Mouse (Mus musculus) limb, embryonic 12.5 days (tissue): Measurements from ENCODE around the gene Olfr373. TPM values are rescaled to one million over a fixed set of nuclear protein-coding genes. Genes with fewer than 3 reads are reported as not detected.

Experiments used
- ATAC-seq: fragments of 200-750 bp; cut with Nextera tagmentation; 2 replicates; pipeline ENCODE4 v1.8.0; 2017; ENCODE audit warnings: low read depth, moderate TSS enrichment; ENCODE audit not compliant: insufficient number of reproducible peaks, insufficient read depth, low FRiP score, low TSS enrichment
- H3K27ac ChIP-seq: fragments of 300-500 bp; sonication (generic); 2 replicates; pipeline ENCODE4 v1.5.1; 2016; ENCODE audit warnings: mild to moderate bottlenecking, moderate library complexity
- H3K27me3 ChIP-seq: fragments of 300-500 bp; sonication (generic); 2 replicates; pipeline ENCODE4 v1.6.1; 2016; ENCODE audit warnings: mild to moderate bottlenecking, moderate library complexity
- H3K36me3 ChIP-seq: fragments of 300-500 bp; sonication (generic); 2 replicates; pipeline ENCODE4 v1.6.1; 2016; ENCODE audit warnings: mild to moderate bottlenecking, moderate library complexity
- H3K4me1 ChIP-seq: fragments of 300-500 bp; sonication (generic); replicated peaks from 2 replicates; pipeline ENCODE4 v1.6.1; 2016
- H3K4me2 ChIP-seq: fragments of 300-500 bp; sonication (generic); 2 replicates; pipeline ENCODE4 v1.6.1; 2016; ENCODE audit warnings: mild to moderate bottlenecking, moderate library complexity
- H3K4me3 ChIP-seq: fragments of 300-500 bp; sonication (generic); replicated peaks from 2 replicates; pipeline ENCODE4 v1.5.1; 2016; ENCODE audit warnings: mild to moderate bottlenecking
- H3K9ac ChIP-seq: fragments of 300-500 bp; sonication (generic); replicated peaks from 2 replicates; pipeline ENCODE4 v1.6.1; 2016; ENCODE audit warnings: mild to moderate bottlenecking, moderate library complexity
- H3K9me3 ChIP-seq: fragments of 300-500 bp; sonication (generic); 2 replicates; pipeline ENCODE4 v1.6.1; 2016; ENCODE audit warnings: mild to moderate bottlenecking, moderate library complexity
- WGBS: fragments of 180-500 bp; shearing (Covaris S2); methylation state at CpG from one replicate; pipeline ENCODE4 v1.1.7; 2016; 5-methylcytosine and 5-hydroxymethylcytosine counted together
- polyA plus RNA-seq: library from polyadenylated mRNA; unstranded; fragments of >200 nt; fragmentation: Nextera tagmentation; extraction: Ambion mirVana; gene quantifications from 2 replicates; pipeline ENCODE4 v1.2.1, GENCODE M21; 2016

Olfr373 gene
- polyA plus RNA-seq, 1 experiment from 2014 or later = not detected

DNA sequence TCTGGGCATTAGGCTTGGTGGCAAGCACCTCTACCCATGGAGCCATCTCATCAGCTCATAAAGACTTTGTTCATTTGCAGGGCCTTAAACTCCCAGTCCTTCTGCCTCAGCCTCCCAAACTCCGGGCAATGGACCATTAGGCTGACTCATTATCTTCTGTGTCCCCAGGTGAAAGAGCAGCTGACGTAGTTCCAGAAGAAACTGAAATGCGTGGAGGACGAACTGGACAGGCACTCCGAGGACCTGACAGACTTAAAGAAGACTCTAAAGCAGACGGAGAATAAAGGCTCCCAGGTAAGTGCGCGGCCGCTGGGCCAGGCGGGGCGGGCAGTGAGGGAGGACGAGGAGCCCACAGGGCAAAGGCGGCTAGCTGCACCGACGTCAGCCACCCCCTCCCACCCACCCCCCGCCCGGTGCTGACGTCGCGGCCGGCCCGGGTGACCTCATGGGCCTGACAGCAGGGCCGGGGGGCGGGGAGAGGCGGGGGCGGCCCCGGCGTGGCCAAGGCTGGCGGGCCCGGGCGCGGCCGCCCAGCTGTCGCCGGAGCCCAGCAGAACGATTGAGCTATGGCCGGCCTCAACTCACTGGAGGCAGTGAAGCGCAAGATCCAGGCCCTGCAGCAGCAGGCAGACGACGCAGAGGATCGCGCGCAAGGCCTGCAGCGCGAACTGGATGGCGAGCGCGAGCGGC, 51.9 kb downstream of the Olfr373 start, which contains the start of gene Tpm4:
Gene Tpm4, plus strand, starts transcription at position 220 of the 690 bp plus-strand sequence.
- H3K36me3 ChIP-seq = peaks cover 21% of the 10 kb centered on the region
- peak; percentile 65 for ATAC-seq
- no peaks in the 10 kb centered on the region for H3K9me3 ChIP-seq
- H3K9ac ChIP-seq = peak within 1 kb of the TSS; percentile 97
- peak within 1 kb of the TSS; percentile 79 for H3K4me2 ChIP-seq
- no peaks in the 10 kb centered on the region for H3K27me3 ChIP-seq
- H3K27ac ChIP-seq = peak within 1 kb of the TSS; percentile 100
- under 1% methylated on average over 45 of the region's 49 CpGs for WGBS
- peaks cover 17% of the 10 kb centered on the region for H3K4me1 ChIP-seq
- H3K4me3 ChIP-seq = peak within 1 kb of the TSS; percentile 82

DNA sequence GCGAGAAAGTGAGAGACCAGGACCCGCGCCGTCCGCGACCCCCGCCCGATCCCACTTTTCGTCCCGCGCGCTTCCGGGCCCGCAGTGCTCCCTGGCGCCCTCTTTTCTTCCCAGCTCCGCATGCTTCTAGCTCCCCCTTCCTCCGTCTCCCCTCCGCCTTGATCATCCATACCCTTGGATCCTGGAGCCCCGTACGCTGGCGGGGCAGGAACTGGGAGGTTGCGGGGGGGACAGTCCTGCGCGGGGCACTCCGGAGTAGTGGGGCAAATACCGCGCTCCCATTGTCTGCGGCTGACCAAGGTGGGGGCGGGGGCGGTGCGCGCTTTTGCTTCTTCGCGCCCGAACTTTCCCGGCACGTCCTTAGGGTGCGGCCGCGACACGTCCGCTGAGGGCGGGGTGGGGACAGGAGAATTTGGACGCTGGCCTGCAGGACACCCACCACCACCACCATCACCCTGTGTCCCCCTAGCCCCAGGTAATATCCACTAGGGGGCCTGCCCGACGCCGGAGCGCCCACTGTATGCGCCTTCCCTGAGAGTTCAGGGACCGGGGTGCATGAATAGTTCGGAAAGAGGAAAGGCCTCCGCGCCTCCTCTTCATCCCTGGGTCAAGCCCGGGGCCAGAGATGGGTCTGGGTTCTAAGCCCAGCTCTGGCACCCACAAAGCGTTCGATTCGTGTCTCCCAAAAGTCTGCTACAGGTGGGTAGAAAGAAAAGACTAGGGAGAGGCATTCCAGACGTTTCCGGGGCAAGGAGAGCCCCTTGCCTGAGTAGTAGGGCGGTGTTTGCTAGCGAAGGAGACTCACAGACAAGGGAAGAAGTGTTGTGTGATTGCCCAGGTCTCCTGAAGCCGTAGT, 52.7 kb downstream of the Olfr373 start:
- Histone ChIP-seq H3K4me2 (peak overlapping the region; percentile 79), H3K4me3 (peak overlapping the region; percentile 82), H3K4me1 (peaks cover 17% of the 10 kb centered on the region), H3K27ac (peak overlapping the region; percentile 100), H3K9me3 (no peaks in the 10 kb centered on the region), H3K36me3 (peaks cover 28% of the 10 kb centered on the region), H3K27me3 (no peaks in the 10 kb centered on the region), H3K9ac (peak overlapping the region; percentile 97)
- peak; percentile 64 for ATAC-seq
- under 1% methylated on average over 61 of the region's 62 CpGs for WGBS

DNA sequence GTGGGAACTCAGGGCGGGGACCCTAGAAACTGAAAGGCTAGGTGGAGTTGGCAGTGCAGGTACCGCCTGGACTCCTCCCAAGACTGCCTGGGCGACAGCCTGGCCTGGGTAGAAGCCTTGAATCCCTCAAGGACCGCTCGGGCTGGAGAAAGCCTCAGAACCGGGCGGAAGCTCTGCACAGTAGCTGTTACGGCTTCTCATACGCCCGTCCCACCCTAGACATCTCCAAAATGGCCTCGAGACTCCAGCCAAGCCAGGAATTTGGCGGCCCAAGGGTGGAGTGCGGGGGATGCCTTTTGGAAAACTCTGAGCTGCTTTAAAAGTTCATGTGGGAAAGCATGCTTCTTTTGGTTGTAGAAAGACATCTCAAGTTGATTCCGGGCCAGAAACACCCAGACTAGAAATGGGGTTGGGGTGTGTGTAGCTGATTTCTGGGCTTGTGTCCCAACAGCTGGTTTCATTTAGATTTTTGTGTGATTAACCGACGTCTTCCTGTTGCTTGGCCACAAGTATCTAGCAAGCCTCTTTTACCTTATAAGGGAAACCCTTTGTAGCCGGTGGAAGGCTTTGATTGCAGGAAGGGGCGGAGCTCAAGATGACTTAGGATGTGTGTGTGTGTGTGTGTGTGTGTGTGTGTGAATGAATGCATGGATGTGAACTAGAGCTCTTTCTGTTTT, 53.5 kb downstream of the Olfr373 start:
- Histone ChIP-seq H3K36me3 (peaks cover 36% of the 10 kb centered on the region), H3K9ac (peak overlapping the region; percentile 97), H3K27me3 (no peaks in the 10 kb centered on the region), H3K4me1 (peaks cover 17% of the 10 kb centered on the region), H3K9me3 (no peaks in the 10 kb centered on the region), H3K4me2 (peak overlapping the region; percentile 79), H3K4me3 (peak overlapping the region; percentile 82), H3K27ac (peak overlapping the region; percentile 100)
- under 1% methylated on average over 18 of the region's 18 CpGs for WGBS
- ATAC-seq = peak; percentile 30; the same call in 1 of the 2 replicates

DNA sequence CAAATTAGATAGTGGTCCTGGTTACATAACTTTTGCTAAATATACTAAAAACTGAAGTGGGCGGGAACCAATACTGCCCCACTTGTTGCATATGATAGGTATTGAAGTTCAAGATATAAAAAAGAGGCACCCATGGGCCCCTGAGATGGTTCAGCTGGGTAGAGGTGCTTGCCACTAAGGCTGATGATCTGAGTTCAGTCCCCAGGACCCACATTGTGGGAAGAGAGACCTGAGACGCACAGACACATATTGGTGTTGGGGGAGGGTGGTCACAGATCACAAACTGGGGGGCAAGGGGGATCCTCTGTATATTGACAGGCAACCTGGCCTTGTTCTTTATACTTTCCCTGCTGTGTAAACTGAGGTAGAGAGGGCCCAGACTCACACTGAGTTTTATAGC, 54.5 kb downstream of the Olfr373 start:
- Histone ChIP-seq H3K9ac (0 out of 2 replicates have a peak overlapping the region, but pooled peaks have one; percentile 6), H3K36me3 (peaks cover 46% of the 10 kb centered on the region), H3K27me3 (no peaks in the 10 kb centered on the region), H3K4me2 (peak overlapping the region; percentile 79), H3K4me1 (peaks cover 17% of the 10 kb centered on the region), H3K27ac (no peak overlapping the region), H3K9me3 (no peaks in the 10 kb centered on the region), H3K4me3 (peak overlapping the region; percentile 82; the same call in 1 of the 2 replicates)
- ATAC-seq = no peak
- 88% methylated on average over 2 of the region's 2 CpGs for WGBS

DNA sequence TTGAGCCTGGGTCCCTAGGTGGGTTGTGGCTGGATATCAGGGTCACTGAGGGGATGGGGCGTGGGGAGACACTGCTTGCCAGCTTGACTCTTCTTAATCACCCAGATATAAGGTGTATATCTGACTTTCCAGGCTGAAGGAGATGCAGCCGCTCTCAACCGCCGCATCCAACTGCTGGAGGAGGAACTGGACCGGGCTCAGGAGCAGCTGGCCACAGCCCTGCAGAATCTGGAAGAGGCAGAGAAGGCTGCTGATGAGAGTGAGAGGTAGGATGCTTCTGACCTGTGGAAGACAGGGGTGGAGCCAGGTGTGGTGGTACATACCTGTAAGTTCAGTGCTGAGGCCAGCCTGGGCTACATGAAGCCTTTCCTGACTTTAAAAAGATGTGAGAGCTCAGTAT, 55.5 kb downstream of the Olfr373 start:
- ATAC-seq = no peak
- 93% methylated on average over 5 of the region's 5 CpGs for WGBS
- H3K4me3 ChIP-seq = no peak overlapping the region
- no peaks in the 10 kb centered on the region for H3K9me3 ChIP-seq
- no peaks in the 10 kb centered on the region for H3K27me3 ChIP-seq
- H3K36me3 ChIP-seq = peaks cover 56% of the 10 kb centered on the region
- H3K27ac ChIP-seq = no peak overlapping the region
- H3K4me2 ChIP-seq = no peak overlapping the region
- peaks cover 17% of the 10 kb centered on the region for H3K4me1 ChIP-seq
- no peak overlapping the region for H3K9ac ChIP-seq

- no peaks in the 10 kb centered on the region for H3K27me3 ChIP-seq
- WGBS = 96% methylated on average over 13 of the region's 13 CpGs
- H3K9me3 ChIP-seq = no peaks in the 10 kb centered on the region
- H3K4me3 ChIP-seq = no peak overlapping the region
- H3K27ac ChIP-seq = no peak overlapping the region
- H3K4me2 ChIP-seq = no peak overlapping the region
- peaks cover 98% of the 10 kb centered on the region for H3K36me3 ChIP-seq
- no peak overlapping the region for H3K9ac ChIP-seq
- no peak for ATAC-seq
- H3K4me1 ChIP-seq = no peaks in the 10 kb centered on the region
Measured at GRCm38 (mm10) chr8:72143256-72143824, 60.4 kb downstream of the Olfr373 start.

DNA sequence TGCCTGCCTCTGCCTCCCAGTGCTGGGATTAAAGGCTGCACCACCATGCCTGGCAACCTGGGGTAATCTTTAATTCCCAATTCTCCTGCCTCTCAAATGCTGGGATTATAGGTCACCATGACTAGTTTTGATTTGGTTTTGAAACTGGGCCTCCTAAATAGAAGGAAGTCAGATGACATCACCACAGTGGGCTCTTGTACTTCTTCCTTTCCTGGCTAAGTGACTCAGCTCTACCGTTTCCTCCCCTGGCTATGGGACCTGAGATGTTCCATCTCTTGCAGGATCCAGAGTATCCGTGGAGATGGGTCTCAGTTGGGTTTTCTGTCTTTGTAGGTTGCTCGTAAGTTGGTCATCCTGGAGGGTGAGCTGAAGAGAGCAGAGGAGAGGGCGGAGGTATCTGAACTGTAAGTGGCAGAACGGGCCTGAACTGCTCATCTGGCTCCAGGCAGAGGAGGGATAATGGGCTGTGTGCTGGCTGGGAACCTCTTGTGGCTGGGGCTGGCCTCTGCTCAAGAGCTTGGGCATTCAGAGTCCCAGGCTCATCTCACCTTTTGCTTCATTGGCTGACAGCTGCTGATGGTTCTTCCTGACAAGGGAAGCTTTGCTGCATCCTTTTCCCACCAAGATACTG, 61.5 kb downstream of the Olfr373 start:
- H3K4me3 ChIP-seq = no peak overlapping the region
- H3K4me2 ChIP-seq = no peak overlapping the region
- 85% methylated on average over 5 of the region's 5 CpGs for WGBS
- H3K27me3 ChIP-seq = no peaks in the 10 kb centered on the region
- no peak overlapping the region for H3K27ac ChIP-seq
- peaks cover 96% of the 10 kb centered on the region for H3K36me3 ChIP-seq
- no peak overlapping the region for H3K9ac ChIP-seq
- H3K9me3 ChIP-seq = no peaks in the 10 kb centered on the region
- ATAC-seq = no peak
- no peaks in the 10 kb centered on the region for H3K4me1 ChIP-seq

- Histone ChIP-seq H3K9ac (no peak overlapping the region), H3K27me3 (no peaks in the 10 kb centered on the region), H3K9me3 (no peaks in the 10 kb centered on the region), H3K36me3 (peaks cover 96% of the 10 kb centered on the region), H3K4me1 (no peaks in the 10 kb centered on the region), H3K4me3 (no peak overlapping the region), H3K27ac (no peak overlapping the region), H3K4me2 (no peak overlapping the region)
- ATAC-seq = no peak
- WGBS = 89% methylated on average over 3 of the region's 3 CpGs
Measured at GRCm38 (mm10) chr8:72145511-72145910, 62.5 kb downstream of the Olfr373 start.

DNA sequence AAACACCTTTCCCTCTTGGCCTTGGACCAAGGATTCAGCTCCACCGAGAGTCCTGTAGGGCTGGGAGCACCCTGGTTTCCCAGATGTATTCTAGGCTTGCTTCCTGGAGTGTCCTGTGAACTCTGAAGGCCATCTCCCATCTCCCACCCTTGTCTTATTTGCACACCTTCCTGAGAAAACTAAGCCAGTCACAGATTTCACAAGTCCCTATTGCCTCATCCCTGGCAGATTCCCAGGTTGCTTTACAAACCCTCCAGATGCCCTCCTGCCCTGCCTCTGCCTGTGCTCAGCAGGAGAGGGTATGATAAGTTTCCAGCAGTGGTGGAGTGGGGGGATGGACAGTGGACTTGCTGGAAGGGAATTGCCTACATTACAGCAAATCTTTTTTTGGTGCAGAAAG, 63.1 kb downstream of the Olfr373 start:
- 81% methylated on average over 1 of the region's 1 CpGs for WGBS
- Histone ChIP-seq H3K27me3 (no peaks in the 10 kb centered on the region), H3K4me1 (no peaks in the 10 kb centered on the region), H3K9ac (no peak overlapping the region), H3K4me2 (no peak overlapping the region), H3K27ac (0 out of 2 replicates have a peak overlapping the region, but pooled peaks have one; percentile 2), H3K4me3 (no peak overlapping the region), H3K9me3 (no peaks in the 10 kb centered on the region), H3K36me3 (peaks cover 96% of the 10 kb centered on the region)
- no peak for ATAC-seq

- ATAC-seq = no peak
- Histone ChIP-seq H3K27me3 (no peaks in the 10 kb centered on the region), H3K4me1 (no peaks in the 10 kb centered on the region), H3K9me3 (no peaks in the 10 kb centered on the region), H3K4me2 (no peak overlapping the region), H3K9ac (no peak overlapping the region), H3K36me3 (peaks cover 96% of the 10 kb centered on the region), H3K27ac (0 out of 2 replicates have a peak overlapping the region, but pooled peaks have one; percentile 2), H3K4me3 (no peak overlapping the region)
- WGBS = 90% methylated on average over 3 of the region's 3 CpGs
Measured at GRCm38 (mm10) chr8:72146556-72146955, 63.6 kb downstream of the Olfr373 start.
